Comparison of ENCODE assay signal across 7 mouse cellular contexts in genomic region chr13:43302651-43303160, GRCm38 (mm10). TPM values are rescaled to one million over a fixed set of nuclear protein-coding genes. Genes with fewer than 3 reads are reported as not detected.
DNase-seq lines count a peak whose midpoint lies in the region; ATAC-seq and TF ChIP-seq lines count a peak whose summit lies in the region.

No protein-coding gene starts in this region.

- no peak overlapping the region for H3K27ac ChIP-seq in lung, embryonic 14.5 days (ENCODE audit: low read depth)
- H3K27ac ChIP-seq in cortical plate, adult 2 months (ENCODE audit: insufficient read depth, low read length): peak overlapping the region; percentile 73; the same call in 1 of the 2 replicates
- H3K27ac ChIP-seq in heart, embryonic 13.5 days (replicated peaks): no peak overlapping the region
- H3K27ac ChIP-seq in liver, embryonic 11.5 days (ENCODE audit: low read depth, low read length): no peak overlapping the region

- H3K4me1 ChIP-seq in lung, embryonic 14.5 days (ENCODE audit: insufficient read depth): 0 out of 2 replicates have a peak, but pooled peaks cover 3% of the 10 kb centered on the region
- H3K4me1 ChIP-seq in cortical plate, adult 2 months (ENCODE audit: control insufficient read depth, insufficient read depth, low read length): peaks cover 3% of the 10 kb centered on the region; the same call in 1 of the 2 replicates
- H3K4me1 ChIP-seq in heart, embryonic 13.5 days: peaks cover 49% of the 10 kb centered on the region
- H3K4me1 ChIP-seq in liver, embryonic 11.5 days (replicated peaks; ENCODE audit: control insufficient read depth, insufficient read depth, low read length): peaks cover 31% of the 10 kb centered on the region

- H3K9ac ChIP-seq in lung, embryonic 14.5 days: peak overlapping the region; percentile 67; the same call in 1 of the 2 replicates
- H3K9ac ChIP-seq in heart, embryonic 13.5 days: peak overlapping the region; percentile 89
- peak overlapping the region; percentile 66 for H3K9ac ChIP-seq in liver, embryonic 11.5 days (ENCODE audit: low read depth, low read length)

- H3K27me3 ChIP-seq in lung, embryonic 14.5 days (ENCODE audit: insufficient read depth, low read length): peaks cover 10% of the 10 kb centered on the region; the same call in 1 of the 2 replicates
- peaks cover 19% of the 10 kb centered on the region for H3K27me3 ChIP-seq in heart, embryonic 13.5 days (replicated peaks)
- H3K27me3 ChIP-seq in liver, embryonic 11.5 days (replicated peaks; ENCODE audit: control insufficient read depth, insufficient read depth, low read length): peaks cover 27% of the 10 kb centered on the region

- TF ChIP-seq CTCF in lung, embryonic 14.5 days (IDR thresholded peaks at IDR 0.05; ENCODE audit: low read depth): no peak
- no peak for TF ChIP-seq CTCF in cortical plate, adult 2 months (IDR thresholded peaks at IDR 0.05; ENCODE audit: extremely low read depth, insufficient read depth, low read length)

- ATAC-seq in lung, embryonic 14.5 days (ENCODE audit: insufficient read depth): no peak
- no peak for ATAC-seq in heart, embryonic 13.5 days (ENCODE audit: extremely low read depth, insufficient number of reproducible peaks, low FRiP score, low TSS enrichment)
- ATAC-seq in liver, embryonic 11.5 days (replicated peaks; ENCODE audit: low FRiP score): no peak

- DNase-seq in lung, embryonic 14.5 days: peak; percentile 24
- no peak for DNase-seq in lung, postnatal 25 days (ENCODE audit: low spot score)
- peak; percentile 47 for DNase-seq in liver, embryonic 11.5 days (ENCODE audit: low spot score)
- peak; percentile 52 for DNase-seq in retina, embryonic 14.5 days (ENCODE audit: low spot score)
- DNase-seq in urinary bladder, postnatal 36 days (ENCODE audit: low spot score in 2 of 2): no peak

- H3K9me3 ChIP-seq in lung, embryonic 14.5 days (ENCODE audit: low read depth, low read length): no peaks in the 10 kb centered on the region
- no peaks in the 10 kb centered on the region for H3K9me3 ChIP-seq in heart, embryonic 13.5 days
- H3K9me3 ChIP-seq in liver, embryonic 11.5 days (ENCODE audit: control insufficient read depth, low read length): no peaks in the 10 kb centered on the region

- no peak for TF ChIP-seq POLR2A in cortical plate, adult 2 months (IDR thresholded peaks at IDR 0.05; ENCODE audit: extremely low read depth, insufficient read depth, low read length)

- H3K36me3 ChIP-seq in lung, embryonic 14.5 days (ENCODE audit: insufficient read depth): no peaks in the 10 kb centered on the region
- H3K36me3 ChIP-seq in heart, embryonic 13.5 days: no peaks in the 10 kb centered on the region
- no peaks in the 10 kb centered on the region for H3K36me3 ChIP-seq in liver, embryonic 11.5 days (ENCODE audit: control insufficient read depth, insufficient read depth, low read length)

- peak overlapping the region; percentile 99 for H3K4me2 ChIP-seq in lung, embryonic 14.5 days
- H3K4me2 ChIP-seq in heart, embryonic 13.5 days: peak overlapping the region; percentile 100
- H3K4me2 ChIP-seq in liver, embryonic 11.5 days: peak overlapping the region; percentile 100

- peak overlapping the region; percentile 67 for H3K4me3 ChIP-seq in lung, embryonic 14.5 days (ENCODE audit: low read depth, low read length)
- peak overlapping the region; percentile 79 for H3K4me3 ChIP-seq in cortical plate, adult 2 months (ENCODE audit: insufficient read depth, low read length)
- peak overlapping the region; percentile 84 for H3K4me3 ChIP-seq in heart, embryonic 13.5 days
- peak overlapping the region; percentile 72 for H3K4me3 ChIP-seq in liver, embryonic 11.5 days (ENCODE audit: low read depth, low read length)

- 2% methylated on average over 19 of the region's 19 CpGs for WGBS in lung, embryonic 14.5 days
- under 1% methylated on average over 19 of the region's 19 CpGs for WGBS in heart, embryonic 13.5 days
- WGBS in liver, embryonic 11.5 days: 2% methylated on average over 19 of the region's 19 CpGs

RNA-seq across cellular contexts. Expression of gene Gfod1, which starts 1.3 kb away (rescaled TPM):
- 1.0 and 1.4 TPM in 2 replicates for polyA plus RNA-seq in lung, embryonic 14.5 days (2014; fragmentation: Nextera tagmentation; extraction: Ambion mirVana)
- polyA plus RNA-seq in cortical plate, adult 2 months (2012; rRNA removed): 39.7 and 42.1 TPM in 2 replicates
- polyA plus RNA-seq in heart, embryonic 13.5 days (2015; fragmentation: Nextera tagmentation; extraction: Ambion mirVana): 0.51 and 0.83 TPM in 2 replicates
- polyA plus RNA-seq in liver, embryonic 11.5 days (2014; fragmentation: Nextera tagmentation; extraction: Ambion mirVana): 0.37 and 0.42 TPM in 2 replicates

Comparison
In these comparisons a context has a peak if more than half of its experiments do, and no peak if none do; other contexts are left out.
1. DNase-seq: peak in lung, embryonic 14.5 days (single experiment), liver, embryonic 11.5 days (single experiment) and retina, embryonic 14.5 days (single experiment); none in lung, postnatal 25 days (single experiment) and urinary bladder, postnatal 36 days (0 of 2).
2. RNA of gene Gfod1, which starts 1.3 kb away (polyA plus RNA-seq): 39.7 to 42.1 TPM in cortical plate, adult 2 months; 1.0 to 1.4 TPM in lung, embryonic 14.5 days, 0.51 to 0.83 TPM in heart, embryonic 13.5 days and 0.37 to 0.42 TPM in liver, embryonic 11.5 days; every median in the first group is over 10 times any median in the second.
3. Peak in every context shown above with its lines, with median percentiles within 50 percentile points of each other: H3K4me2 ChIP-seq, H3K4me3 ChIP-seq and H3K9ac ChIP-seq.